Mouse (Mus musculus): ENCODE measurements around the gene Clstn2. TPM values are rescaled to one million over a fixed set of nuclear protein-coding genes. Genes with fewer than 3 reads are reported as not detected.

Gene Clstn2
- total and polyA plus RNA-seq, 3 experiments: not detected

DNA sequence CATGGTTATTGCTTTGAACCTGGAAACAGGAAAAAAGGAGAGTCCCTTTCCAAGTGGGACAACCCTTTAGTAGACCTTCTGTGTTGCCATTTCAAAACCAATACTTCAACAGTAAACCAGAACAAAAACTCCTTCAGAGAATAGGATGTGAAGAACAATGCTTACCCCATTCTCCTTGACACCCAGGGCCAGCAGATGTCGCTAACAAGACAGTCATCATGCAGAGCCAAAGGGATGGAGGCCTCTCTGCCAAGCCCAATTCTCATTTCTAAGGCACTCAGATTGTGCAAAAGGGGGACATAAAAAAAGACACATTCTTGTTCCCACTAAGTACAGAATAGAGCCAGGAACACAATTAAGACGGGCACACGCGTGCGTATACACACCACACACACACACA, 16.4 kb downstream of the Clstn2 start:
- H3K9ac ChIP-seq (ENCODE audit: control insufficient read depth, low read depth, low read length, poor library complexity, severe bottlenecking): no peak overlapping the region
- no peaks in the 10 kb centered on the region for H3K27me3 ChIP-seq (ENCODE audit: control insufficient read depth in 1 of 2, insufficient read depth in 2 of 2, low read length in 2 of 2)
- H3K36me3 ChIP-seq (ENCODE audit: control insufficient read depth in 1 of 2, insufficient read depth in 2 of 2, low read length in 2 of 2): no peaks in the 10 kb centered on the region
- H3K79me2 ChIP-seq (ENCODE audit: control insufficient read depth, insufficient read depth, low read length, poor library complexity): no peaks in the 10 kb centered on the region
- no peak overlapping the region for H3K4me3 ChIP-seq (ENCODE audit: control insufficient read depth in 1 of 2, insufficient read depth in 1 of 2, low read depth in 2 of 2, low read length in 2 of 2)
- no peaks in the 10 kb centered on the region for H3K4me1 ChIP-seq (ENCODE audit: control insufficient read depth in 1 of 2, insufficient read depth in 2 of 2, low read length in 2 of 2)
- no peaks in the 10 kb centered on the region for H3K9me3 ChIP-seq (replicated peaks; ENCODE audit: insufficient read depth, low read length)
- no peak for DNase-seq (ENCODE audit: low read depth, low spot score)
- TF ChIP-seq E2F4 (IDR thresholded peaks at IDR 0.05; ENCODE audit: borderline replicate concordance, low read depth, low read length): no peak
- no peak for TF ChIP-seq MYC (IDR thresholded peaks at IDR 0.05; ENCODE audit: low read depth, low read length)
- TF ChIP-seq ETS1 (IDR thresholded peaks at IDR 0.05; ENCODE audit: low read depth, low read length): no peak
- no peak for TF ChIP-seq NELFE (IDR thresholded peaks at IDR 0.05; ENCODE audit: low read depth, low read length)
- no peak for TF ChIP-seq ZNF384 (IDR thresholded peaks at IDR 0.05; ENCODE audit: low read depth, low read length)
- TF ChIP-seq NRF1 (IDR thresholded peaks at IDR 0.05; ENCODE audit: insufficient read depth, low read depth, low read length, poor library complexity, severe bottlenecking): no peak
- no peak for TF ChIP-seq MEF2A (IDR thresholded peaks at IDR 0.05; ENCODE audit: extremely low read depth, insufficient replicate concordance, low read depth, low read length, poor library complexity, severe bottlenecking)
- TF ChIP-seq CHD1 (IDR thresholded peaks at IDR 0.05; ENCODE audit: low read depth, low read length): no peak
- TF ChIP-seq POLR2A (IDR thresholded peaks at IDR 0.05; ENCODE audit: control insufficient read depth in 1 of 2, insufficient read depth in 1 of 2, low read depth in 1 of 2, low read length in 2 of 2, poor library complexity in 1 of 2): no peak
- TF ChIP-seq UBTF (IDR thresholded peaks at IDR 0.05; ENCODE audit: borderline replicate concordance, insufficient read depth, low read depth, low read length): no peak
- no peak for TF ChIP-seq MAZ (IDR thresholded peaks at IDR 0.05; ENCODE audit: low read depth, low read length)
- TF ChIP-seq ZC3H11A (IDR thresholded peaks at IDR 0.05; ENCODE audit: low read depth, low read length): no peak
- TF ChIP-seq EP300 (IDR thresholded peaks at IDR 0.05; ENCODE audit: low read depth in 1 of 2, low read length in 2 of 2): no peak
- no peak for TF ChIP-seq MXI1 (IDR thresholded peaks at IDR 0.05; ENCODE audit: low read depth, low read length)
- TF ChIP-seq JUND (IDR thresholded peaks at IDR 0.05; ENCODE audit: low read depth, low read length): no peak
- no peak for TF ChIP-seq ZKSCAN1 (IDR thresholded peaks at IDR 0.05; ENCODE audit: low read depth, low read length)
- TF ChIP-seq BHLHE40 (IDR thresholded peaks at IDR 0.05; ENCODE audit: borderline replicate concordance, low read depth, low read length): no peak
- no peak for TF ChIP-seq HCFC1 (IDR thresholded peaks at IDR 0.05; ENCODE audit: low read depth, low read length)
- no peak for TF ChIP-seq USF1 (IDR thresholded peaks at IDR 0.05; ENCODE audit: low read depth, low read length)
- no peak for TF ChIP-seq TCF12 (IDR thresholded peaks at IDR 0.05; ENCODE audit: low read depth, low read length)
- H3K27ac ChIP-seq (ENCODE audit: control insufficient read depth, low read depth, low read length): no peak overlapping the region

GRCm38 (mm10) chr9:97996349-97996748, 36.6 kb downstream of the Clstn2 start:
- Histone ChIP-seq H3K79me2 (ENCODE audit: control insufficient read depth, insufficient read depth, low read length, poor library complexity) (no peaks in the 10 kb centered on the region), H3K4me3 (ENCODE audit: control insufficient read depth in 1 of 2, insufficient read depth in 1 of 2, low read depth in 2 of 2, low read length in 2 of 2) (no peak overlapping the region), H3K27ac (ENCODE audit: control insufficient read depth, low read depth, low read length) (no peak overlapping the region), H3K9me3 (replicated peaks; ENCODE audit: insufficient read depth, low read length) (no peaks in the 10 kb centered on the region), H3K27me3 (ENCODE audit: control insufficient read depth in 1 of 2, insufficient read depth in 2 of 2, low read length in 2 of 2) (no peaks in the 10 kb centered on the region), H3K4me1 (ENCODE audit: control insufficient read depth in 1 of 2, insufficient read depth in 2 of 2, low read length in 2 of 2) (no peaks in the 10 kb centered on the region), H3K36me3 (ENCODE audit: control insufficient read depth in 1 of 2, insufficient read depth in 2 of 2, low read length in 2 of 2) (no peaks in the 10 kb centered on the region), H3K9ac (ENCODE audit: control insufficient read depth, low read depth, low read length, poor library complexity, severe bottlenecking) (no peak overlapping the region)
- TF ChIP-seq NELFE (IDR thresholded peaks at IDR 0.05; ENCODE audit: low read depth, low read length) (no peak), SIN3A (IDR thresholded peaks at IDR 0.05; ENCODE audit: low read length) (no peak), ELF1 (IDR thresholded peaks at IDR 0.05; ENCODE audit: low read depth, low read length) (no peak), USF2 (IDR thresholded peaks at IDR 0.05; ENCODE audit: borderline replicate concordance in 1 of 2, insufficient read depth in 1 of 2, low read depth in 1 of 2, low read length in 2 of 2) (no peak), CTCF (IDR thresholded peaks at IDR 0.05 in 2 of 3, conservative IDR thresholded peaks at IDR 0.05 in 1 of 3; ENCODE audit: control insufficient read depth in 1 of 3, insufficient read depth in 1 of 3, low read depth in 2 of 3, low read length in 3 of 3, poor library complexity in 1 of 3, severe bottlenecking in 1 of 3) (no peak), TBP (IDR thresholded peaks at IDR 0.05; ENCODE audit: low read depth, low read length) (no peak), POLR2AphosphoS5 (IDR thresholded peaks at IDR 0.05; ENCODE audit: borderline replicate concordance, low read depth, low read length) (no peak), KAT2A (conservative IDR thresholded peaks at IDR 0.05; ENCODE audit: low read depth, low read length) (no peak), MAZ (IDR thresholded peaks at IDR 0.05; ENCODE audit: low read depth, low read length) (no peak), TAL1 (IDR thresholded peaks at IDR 0.05; ENCODE audit: low read length) (no peak)
- DNase-seq (ENCODE audit: low read depth, low spot score): no peak
